Mouse (Mus musculus) adipocyte (in vitro differentiated cells): ENCODE measurements around the gene St6galnac3.

ENCODE experiments used
- DNase-seq: peaks from one replicate; pipeline ENCODE4 v3.0.0-alpha.2; 2016; ENCODE audit warnings: low spot score

St6galnac3 gene

DNA sequence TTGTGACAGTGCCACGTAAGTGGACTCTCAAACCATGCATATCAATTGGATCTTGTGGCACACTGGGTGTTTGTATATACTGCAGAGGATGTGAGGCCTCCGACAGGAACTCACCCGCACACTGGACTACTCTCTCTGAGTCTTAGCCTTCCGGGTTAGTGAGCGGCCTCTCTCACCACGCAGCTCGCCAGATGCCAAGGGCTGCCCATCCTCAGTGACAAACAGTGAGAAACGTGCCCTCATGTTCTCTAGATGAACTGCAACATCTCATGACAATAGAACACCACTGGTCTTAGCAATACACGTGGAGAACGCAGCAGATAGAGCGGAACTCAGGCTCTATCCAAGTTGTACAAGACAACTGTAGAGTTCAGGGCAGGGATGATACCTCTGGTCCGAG is 524.2 kb downstream of the St6galnac3 start:
- DNase-seq, result no peak

DNA sequence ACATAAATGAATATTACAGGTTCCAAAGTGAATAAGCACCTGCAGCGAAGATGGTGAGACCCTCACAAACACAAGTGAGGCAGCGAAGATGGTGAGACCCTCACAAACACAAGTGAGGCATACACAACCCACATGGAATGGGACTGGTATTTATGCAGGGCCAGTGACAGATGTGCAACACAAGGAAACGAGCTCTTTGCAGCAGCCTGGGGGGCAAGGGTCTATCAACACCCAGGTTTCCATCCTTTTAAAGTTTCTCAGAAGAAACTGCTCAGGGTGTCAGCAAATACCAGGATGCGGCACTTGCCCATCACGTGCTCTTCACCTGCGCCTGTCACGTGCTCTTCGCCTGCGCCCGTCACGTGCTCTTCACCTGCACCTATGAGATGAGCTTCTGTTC is 524.9 kb downstream of the St6galnac3 start:
- DNase-seq, result no peak

DNA sequence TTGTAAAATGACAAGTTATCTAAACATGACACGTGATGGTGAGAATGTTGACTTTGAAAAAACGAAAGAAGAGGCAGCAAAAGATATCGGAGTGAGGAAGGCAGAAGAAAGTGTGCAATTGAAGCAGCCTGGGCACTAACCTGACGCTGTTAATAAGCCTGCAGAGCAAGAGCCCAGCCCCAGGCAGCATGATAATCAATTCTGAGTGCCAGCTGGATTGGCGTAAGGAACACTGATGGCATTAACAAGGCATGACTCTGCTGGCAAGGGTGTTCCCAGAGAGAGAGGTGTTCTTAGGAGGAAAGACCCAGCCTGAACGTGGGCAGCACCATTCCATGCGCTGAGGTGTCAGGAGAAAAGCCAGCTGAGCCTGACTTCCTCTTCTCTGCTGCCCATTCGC is 525.7 kb downstream of the St6galnac3 start:
- DNase-seq, result no peak

DNA sequence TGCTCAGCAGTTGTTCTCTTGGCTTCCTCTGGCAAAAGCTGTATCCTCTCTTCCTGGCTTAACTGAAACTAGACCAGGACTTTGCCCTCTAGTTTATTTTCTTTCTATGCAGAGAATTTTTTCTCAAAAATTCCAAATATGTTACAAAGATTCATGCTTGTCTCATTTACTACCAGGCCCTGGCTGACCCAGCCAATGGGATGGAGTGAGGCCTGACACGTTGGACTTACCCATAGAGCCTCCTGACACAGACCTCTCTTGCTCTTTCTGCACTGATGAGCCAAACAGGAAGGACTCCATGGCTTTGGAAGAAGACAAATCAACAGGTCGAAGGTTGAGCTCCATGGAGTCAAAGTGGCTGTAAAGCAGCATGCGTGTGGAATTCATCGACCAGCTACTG is 526.5 kb downstream of the St6galnac3 start:
- no peak for DNase-seq

DNA sequence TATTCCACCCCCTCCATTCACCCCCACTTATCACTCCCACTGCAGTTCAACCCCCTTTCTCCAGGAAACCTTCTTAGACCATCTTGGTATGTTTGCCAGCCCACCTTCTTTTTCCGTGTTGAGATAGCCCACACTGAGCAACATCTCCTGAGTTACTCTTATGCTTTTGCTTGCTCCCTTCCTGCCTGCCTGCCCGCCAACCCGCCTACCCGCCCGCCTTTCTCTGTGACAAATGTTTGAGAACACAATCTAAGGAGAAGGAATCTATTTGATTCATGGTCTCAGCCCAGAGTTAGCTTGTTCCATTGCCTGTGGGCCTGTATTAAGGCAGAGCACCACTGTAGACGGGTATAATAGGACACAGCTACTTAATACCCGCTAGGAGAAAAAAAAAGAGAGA is 531.9 kb downstream of the St6galnac3 start:
- no peak for DNase-seq

DNA sequence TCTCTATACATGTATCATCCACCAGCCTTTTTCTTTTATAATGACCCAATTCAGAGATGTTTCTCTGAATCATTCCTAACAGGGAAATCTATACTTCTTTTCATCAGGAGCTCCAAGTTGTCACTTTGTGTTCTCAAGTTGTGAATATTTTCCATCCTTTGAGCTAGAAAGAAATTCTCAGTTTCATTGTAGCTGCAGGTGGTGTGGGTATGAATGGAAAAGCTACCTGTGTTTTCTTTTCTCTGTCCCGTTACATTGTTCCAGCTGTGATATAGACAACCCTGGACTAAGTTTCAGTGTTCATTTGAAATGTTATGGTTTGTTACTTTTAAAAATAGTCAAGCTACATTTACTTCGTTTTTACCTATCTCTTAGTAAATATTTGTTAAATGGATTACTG is 534.2 kb downstream of the St6galnac3 start:
- no peak for DNase-seq

DNA sequence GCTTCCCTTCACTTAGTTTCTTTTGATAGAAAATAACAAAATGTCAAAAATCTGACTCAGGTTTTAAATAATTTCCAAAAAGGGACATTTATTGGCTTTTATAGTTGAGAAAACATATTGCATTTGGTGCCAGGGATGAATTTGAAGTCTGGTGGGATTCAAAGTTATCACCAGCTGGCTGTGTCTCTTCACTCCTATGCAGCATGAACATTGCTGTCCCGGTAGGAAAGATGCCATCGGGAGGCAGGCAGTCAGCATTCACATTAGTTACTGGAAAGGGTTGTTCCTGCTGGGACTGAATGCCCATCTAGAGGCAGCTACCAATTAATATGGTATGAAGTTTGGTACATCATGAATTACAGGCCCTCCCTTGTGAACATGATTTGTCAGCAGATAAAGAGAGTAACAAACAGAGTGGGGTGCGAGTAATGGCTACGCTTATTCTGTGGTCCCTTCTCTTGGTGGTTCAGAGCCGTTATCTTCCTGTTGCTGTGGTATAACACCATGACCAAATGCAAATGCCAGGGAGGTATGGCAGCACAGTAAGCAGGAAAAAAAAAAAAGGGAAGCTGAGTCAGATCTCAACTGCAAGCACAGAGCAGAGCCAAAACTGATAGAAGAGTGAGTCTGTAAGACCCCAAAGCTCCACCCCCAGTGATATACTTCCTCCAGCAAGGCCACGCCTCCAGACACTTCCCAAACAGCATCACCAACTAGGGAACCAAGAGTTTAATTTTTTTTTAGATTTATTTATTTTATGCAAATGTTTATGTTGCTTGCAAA is 535.1 kb downstream of the St6galnac3 start:
- no peak for DNase-seq

DNA sequence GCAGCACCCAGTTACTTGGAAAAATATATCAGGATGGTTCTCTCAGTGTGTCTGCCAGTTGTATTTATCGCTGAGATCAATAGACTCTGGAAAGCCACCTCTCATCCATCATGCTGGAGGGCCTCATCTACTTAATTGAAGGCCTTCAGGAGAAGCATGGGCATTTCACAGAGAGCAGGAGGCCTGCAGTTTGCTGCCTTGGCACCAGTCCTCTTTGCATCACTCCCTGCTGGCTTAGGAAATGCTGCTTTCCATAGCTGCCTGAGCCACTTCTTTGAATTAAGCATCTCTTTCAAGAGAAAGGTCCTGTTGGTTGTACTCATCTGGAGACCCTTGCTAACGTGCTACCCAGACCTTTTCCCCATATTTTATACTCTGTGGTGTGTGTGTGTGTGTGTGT is 536.8 kb downstream of the St6galnac3 start:
- no peak for DNase-seq

DNA sequence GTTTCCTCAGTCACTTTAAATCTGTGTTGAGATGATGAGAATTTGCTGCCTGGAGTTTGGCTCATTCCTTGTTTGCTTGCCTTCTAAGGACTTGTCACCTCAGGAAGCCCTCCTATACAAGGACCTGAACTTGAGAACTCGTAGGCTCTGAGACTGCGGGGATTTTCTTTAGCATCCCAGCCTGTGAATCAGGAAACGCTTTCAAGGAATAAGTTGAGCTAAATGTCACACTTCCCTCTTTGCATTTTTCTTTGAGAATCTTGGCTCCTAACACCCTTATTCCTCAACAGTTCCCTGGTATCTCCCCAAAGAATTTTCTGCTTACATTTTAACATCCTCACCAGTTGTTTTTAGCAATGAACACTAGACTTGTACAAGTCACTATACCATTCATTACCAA is 539.9 kb downstream of the St6galnac3 start:
- no peak for DNase-seq

DNA sequence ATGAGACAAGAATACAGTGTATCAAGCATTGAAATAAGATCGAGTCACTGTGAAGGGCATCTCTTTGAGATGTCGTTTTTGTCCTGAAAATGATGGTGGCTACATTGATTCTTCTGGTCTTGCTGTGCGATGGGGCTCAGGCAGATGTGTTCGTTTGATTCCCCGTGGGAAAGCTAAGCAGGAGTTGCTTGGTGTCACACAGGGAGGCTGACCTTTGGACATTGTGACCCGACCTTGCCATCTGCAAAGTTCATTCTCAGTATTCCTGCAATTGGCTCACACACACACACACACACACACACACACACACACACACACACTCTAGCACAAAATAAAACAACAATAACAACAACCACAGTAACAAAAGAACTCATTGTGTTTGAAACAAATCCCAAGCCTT is 543.7 kb downstream of the St6galnac3 start:
- no peak for DNase-seq

DNA sequence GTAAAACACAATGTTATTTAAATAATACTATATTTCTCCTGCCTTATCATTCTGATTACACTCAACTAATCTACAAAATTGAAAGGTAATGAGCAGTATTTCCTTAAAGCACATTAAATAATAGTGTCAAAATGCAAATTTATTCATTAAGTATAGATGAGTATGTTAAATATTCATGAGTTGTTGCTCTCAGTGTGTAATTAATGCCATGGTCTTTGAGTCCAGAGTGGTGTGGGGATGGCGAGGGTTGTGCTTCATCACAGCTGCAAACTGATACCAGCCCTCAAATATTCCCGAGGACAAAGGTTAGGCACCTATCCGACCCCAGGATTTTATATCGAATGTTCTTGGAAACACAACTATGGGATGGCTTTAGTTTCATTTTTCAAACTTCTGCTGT is 548.2 kb downstream of the St6galnac3 start:
- DNase-seq, result no peak

DNA sequence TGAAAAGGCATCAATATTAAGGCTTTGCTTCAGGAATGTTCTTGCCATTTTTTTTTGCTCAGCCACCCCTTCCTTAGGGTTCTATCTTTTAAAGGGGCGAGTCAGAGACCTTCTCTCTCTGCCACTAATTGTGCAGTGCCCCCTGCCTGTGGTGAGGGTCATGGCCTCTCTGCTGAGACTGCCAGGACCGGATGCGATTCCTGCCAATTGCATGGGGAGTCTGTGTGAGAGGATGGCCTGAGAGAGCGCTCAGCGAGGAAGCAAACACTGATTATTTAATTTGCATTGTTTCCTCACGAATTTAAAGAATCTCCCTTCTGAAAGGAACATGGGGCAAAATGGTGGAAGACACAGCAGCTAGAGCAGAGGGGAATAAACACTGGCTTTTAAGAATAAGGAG is 548.6 kb downstream of the St6galnac3 start:
- DNase-seq, result no peak

DNA sequence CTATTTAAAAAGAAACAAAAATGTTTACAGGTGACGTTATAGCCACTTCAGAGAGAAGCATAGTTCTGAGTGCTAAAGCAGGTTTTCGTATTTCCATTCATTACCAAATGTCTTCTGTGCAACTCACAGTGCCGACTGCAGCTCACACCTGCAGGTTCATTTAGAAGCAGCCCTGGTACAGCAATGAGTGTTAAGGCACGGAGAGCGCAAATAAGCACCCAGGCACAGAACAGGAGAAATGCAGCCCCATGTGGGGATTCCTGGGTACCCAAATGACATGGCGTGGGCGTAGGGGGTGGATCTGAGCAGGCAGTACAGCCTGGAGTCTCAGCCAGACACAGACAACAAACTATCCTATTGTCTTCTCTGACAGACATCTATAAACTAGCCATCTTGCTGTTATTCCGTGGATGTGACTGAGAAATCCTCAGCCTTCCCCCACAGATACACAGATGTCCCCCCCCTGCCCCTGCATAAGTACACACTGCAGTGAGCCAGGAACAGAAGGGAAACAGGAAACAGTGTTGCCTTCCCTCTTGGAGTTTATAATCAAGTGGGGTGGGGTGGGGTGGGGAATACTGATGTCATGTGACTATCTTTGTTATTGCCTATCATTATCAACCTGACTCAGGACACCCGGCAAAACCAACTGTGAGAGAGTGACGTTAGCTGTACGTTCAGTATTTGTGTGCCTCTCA is 550.5 kb downstream of the St6galnac3 start:
- DNase-seq, result no peak

DNA sequence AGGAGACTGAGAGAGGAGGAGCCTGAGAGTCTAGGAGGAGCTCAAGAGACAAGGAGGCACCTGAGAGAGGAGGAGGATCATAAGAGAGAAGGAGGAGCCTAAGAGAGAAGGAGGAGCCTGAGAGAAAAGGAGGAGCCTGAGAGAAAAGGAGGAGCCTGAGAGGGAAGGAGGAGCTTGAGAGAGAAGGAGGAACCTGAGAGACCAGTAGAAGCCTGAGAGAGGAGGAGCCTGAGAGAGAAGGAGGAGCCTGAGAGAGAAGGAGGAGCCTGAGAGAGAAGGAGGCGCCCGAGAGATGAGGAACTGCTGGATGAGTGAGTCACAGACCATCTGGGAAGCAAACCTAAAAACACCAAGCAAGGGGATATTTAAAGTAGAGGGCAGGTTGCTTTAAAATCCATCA is 551.4 kb downstream of the St6galnac3 start:
- DNase-seq, result no peak

DNA sequence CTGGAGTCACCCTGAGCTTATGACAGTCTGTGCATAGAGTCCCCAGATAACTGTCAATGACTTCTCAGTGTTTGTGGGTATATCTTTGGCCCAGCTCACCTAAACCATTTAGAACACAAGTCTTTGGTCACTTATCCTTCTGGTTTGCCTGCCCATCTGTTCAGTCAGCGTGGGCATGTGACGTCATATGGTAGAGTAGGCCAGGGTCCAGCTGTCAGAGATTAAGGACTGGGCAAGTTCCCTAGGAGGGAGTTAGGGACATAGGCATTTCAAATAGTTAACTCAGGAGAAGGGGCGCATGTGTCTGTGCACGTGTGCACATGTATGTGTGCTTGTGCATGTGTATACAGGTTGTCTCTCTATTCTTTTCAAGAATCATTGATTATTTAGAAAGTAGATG is 554.8 kb downstream of the St6galnac3 start:
- no peak for DNase-seq

DNA sequence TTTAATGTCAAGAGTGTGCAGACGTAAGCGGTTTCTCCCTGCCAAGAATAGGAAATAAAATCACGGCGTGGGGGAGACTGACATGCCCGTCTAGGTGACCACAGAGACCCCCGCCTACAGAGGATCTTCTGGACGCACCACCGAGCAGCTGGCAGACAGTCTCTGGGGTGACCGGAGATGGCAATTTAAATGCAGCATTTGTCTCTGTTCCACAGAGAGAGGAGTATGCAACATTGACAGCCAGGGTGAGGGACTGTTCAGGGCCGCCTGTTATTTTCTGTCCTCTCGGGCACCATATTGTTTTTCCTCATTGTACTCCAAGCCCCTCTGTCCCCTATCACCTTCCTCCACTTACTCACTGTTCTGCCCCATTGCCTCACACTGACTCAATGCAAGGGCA is 555.2 kb downstream of the St6galnac3 start:
- DNase-seq, result no peak

DNA sequence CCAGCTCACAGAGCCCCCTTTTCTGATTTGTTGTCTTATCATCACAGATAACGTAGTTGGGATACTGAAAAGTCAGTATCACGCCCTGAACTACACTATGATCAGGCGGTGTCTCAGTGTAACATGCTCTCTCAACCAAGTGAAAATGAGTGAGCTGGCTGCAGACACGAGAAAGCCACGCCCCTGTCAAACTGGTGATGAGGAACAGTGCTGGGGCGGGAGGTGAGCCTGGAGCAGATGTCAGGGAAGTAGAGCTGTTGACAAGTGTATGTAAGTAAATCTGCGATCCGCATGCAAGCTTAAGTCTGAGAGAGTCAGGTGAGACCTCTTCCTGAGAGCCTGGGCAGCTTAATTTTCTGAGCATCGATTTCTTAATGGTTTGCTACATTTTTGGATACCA is 563.3 kb downstream of the St6galnac3 start:
- no peak for DNase-seq

DNA sequence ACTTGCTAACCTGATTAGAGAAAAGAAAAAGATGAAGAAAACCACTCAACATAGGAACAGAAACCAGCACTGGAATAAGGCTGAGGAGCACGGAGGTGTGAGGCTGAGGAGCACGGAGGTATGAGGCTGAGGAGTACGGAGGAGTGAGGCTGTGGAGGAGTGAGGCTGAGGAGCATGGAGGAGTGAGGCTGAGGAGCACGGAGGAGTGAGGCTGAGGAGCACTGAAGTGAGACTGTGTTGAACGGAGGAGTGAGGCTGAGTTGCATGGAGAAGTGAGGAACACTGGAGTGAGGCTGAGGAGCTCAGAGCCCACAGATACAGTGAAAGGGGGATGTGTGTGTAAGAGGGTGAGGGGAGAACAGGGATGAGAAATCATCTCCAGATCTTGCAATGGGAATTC is 564.3 kb downstream of the St6galnac3 start:
- no peak for DNase-seq

DNA sequence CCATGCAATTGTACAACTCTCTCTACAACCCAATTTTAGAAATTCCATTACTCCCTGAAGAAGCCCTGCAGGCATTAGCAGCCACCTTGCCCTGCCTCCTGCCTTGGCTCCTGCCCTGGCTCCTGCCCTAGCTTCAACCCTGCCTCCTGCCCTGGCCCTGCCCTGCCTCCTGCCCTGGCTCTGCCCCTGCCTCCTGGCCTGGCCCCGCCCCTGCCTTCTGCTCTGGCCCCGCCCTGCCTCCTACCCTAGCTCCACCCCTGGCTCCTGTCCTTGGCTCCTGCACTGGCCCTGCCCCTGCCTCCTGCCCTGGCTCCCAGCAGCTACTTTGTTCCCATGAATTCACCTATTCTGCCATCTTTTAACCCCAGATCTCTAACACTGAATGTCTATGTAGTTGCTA is 576.1 kb downstream of the St6galnac3 start:
- DNase-seq, result no peak
